12 mouse cellular contexts compared by ENCODE assay signal in the genomic region with DNA sequence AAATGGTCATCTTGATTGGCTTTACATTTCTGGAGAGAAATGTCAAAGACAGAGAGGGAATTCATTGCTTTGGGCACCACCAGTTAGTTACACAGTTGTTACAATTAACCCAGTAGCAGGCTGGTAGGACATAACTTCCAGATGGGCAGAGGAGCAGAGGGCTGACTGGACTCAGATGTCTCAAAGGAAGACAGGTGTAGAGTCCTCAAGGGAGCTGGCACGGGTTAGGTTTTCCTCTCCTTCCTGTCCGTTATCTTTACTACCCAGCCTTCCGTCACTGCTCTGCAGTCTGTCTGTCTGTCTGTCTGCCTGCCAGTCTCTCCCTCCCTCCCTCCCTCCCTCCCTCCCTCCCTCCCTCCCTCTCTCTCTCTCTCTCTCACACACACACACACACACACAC.
"Had no signal": no experiment of that assay in that cellular context is flagged by ENCODE, and none has a peak within 500 bp of the region (broad histone marks: within the 10 kb centered on the region; RNA-seq: fewer than 3 reads in every experiment).

No protein-coding gene starts in this region.

- H3K27me3 ChIP-seq: liver, embryonic 13.5 days; midbrain, embryonic 13.5 days had no signal

- H3K9ac ChIP-seq: liver, embryonic 13.5 days; midbrain, embryonic 13.5 days had no signal

- DNase-seq: kidney, adult 2 months; layer of hippocampus, adult 9-11 months; liver, embryonic 13.5 days; lung, adult 2 months; lung, postnatal 14 days; thymus, adult 18-20 months; thymus, postnatal 36 days had no signal

- H3K9me3 ChIP-seq: liver, embryonic 13.5 days; midbrain, embryonic 10.5 days; midbrain, embryonic 13.5 days had no signal

- H3K4me3 ChIP-seq: layer of hippocampus, adult 2 months; liver, embryonic 13.5 days; midbrain, embryonic 10.5 days; midbrain, embryonic 13.5 days had no signal

- H3K4me2 ChIP-seq: liver, embryonic 13.5 days; midbrain, embryonic 13.5 days had no signal

- H3K27ac ChIP-seq: kidney, postnatal 0 days; layer of hippocampus, adult 2 months; liver, embryonic 13.5 days; midbrain, embryonic 10.5 days; midbrain, embryonic 13.5 days had no signal

- H3K4me1 ChIP-seq: liver, embryonic 13.5 days had no signal

- ATAC-seq: midbrain, embryonic 13.5 days; midbrain, embryonic 16.5 days had no signal

- H3K36me3 ChIP-seq: liver, embryonic 13.5 days; midbrain, embryonic 10.5 days; midbrain, embryonic 13.5 days had no signal
